Mouse (Mus musculus) embryonic facial prominence, embryonic 11.5 days (tissue): ENCODE results near the gene Ncapg2. TPM values are rescaled to one million over a fixed set of nuclear protein-coding genes. Genes with fewer than 3 reads are reported as not detected.

ENCODE experiments used
- ATAC-seq: fragments of 200-750 bp; cut with Nextera tagmentation; replicated peaks from 2 replicates; pipeline ENCODE4 v1.8.0; 2017; ENCODE audit warnings: low read depth; ENCODE audit not compliant: insufficient number of reproducible peaks, low FRiP score, low TSS enrichment
- DNase-seq: peaks from one replicate; pipeline ENCODE4 v3.0.0-alpha.2; 2015; ENCODE audit warnings: low spot score
- H3K27ac ChIP-seq: fragments of 300-500 bp; sonication (generic); replicated peaks from 2 replicates; pipeline ENCODE4 v1.5.1; 2014; ENCODE audit warnings: mild to moderate bottlenecking, low read depth, low read length, control low read depth
- H3K27me3 ChIP-seq: fragments of 300-500 bp; sonication (generic); 2 replicates; pipeline ENCODE4 v1.6.1; 2014; ENCODE audit warnings: mild to moderate bottlenecking, low read length, moderate library complexity, mixed read lengths; ENCODE audit not compliant: control insufficient read depth, insufficient read depth
- H3K36me3 ChIP-seq: fragments of 300-500 bp; sonication (generic); replicated peaks from 2 replicates; pipeline ENCODE4 v1.6.1; 2014; ENCODE audit warnings: low read depth, mild to moderate bottlenecking, low read length, moderate library complexity, mixed read lengths; ENCODE audit not compliant: control insufficient read depth, insufficient read depth
- H3K4me1 ChIP-seq: fragments of 300-500 bp; sonication (generic); 2 replicates; pipeline ENCODE4 v1.6.1; 2014; ENCODE audit warnings: low read length, mixed read lengths; ENCODE audit not compliant: control insufficient read depth, insufficient read depth
- H3K4me2 ChIP-seq: fragments of 300-500 bp; sonication (generic); 2 replicates; pipeline ENCODE4 v1.6.1; 2014; ENCODE audit warnings: low read depth, mild to moderate bottlenecking, control low read depth, low read length, moderate library complexity
- H3K4me3 ChIP-seq: fragments of 300-500 bp; sonication (generic); 2 replicates; pipeline ENCODE4 v1.5.1; 2014; ENCODE audit warnings: low read depth, low read length, control low read depth
- H3K9ac ChIP-seq: fragments of 300-500 bp; sonication (generic); replicated peaks from 2 replicates; pipeline ENCODE4 v1.6.1; 2014; ENCODE audit warnings: mild to moderate bottlenecking, control low read depth, low read length
- H3K9me3 ChIP-seq: fragments of 300-500 bp; sonication (generic); replicated peaks from 2 replicates; pipeline ENCODE4 v1.6.1; 2016; ENCODE audit warnings: mild to moderate bottlenecking, low read length, inconsistent platforms, mixed read lengths; ENCODE audit not compliant: control insufficient read depth
- WGBS: fragments of 180-500 bp; shearing (Covaris S2); extraction: QIAGEN DNeasy Blood & Tissue Kit; methylation state at CpG from one replicate; pipeline ENCODE4 v1.1.7; 2014; 5-methylcytosine and 5-hydroxymethylcytosine counted together
- polyA plus RNA-seq: library from polyadenylated mRNA; unstranded; fragments of >200 nt; fragmentation: Nextera tagmentation; extraction: Ambion mirVana; gene quantifications from 2 replicates; pipeline ENCODE4 v1.2.1, GENCODE M21; 2014

Gene Ncapg2
- polyA plus RNA-seq, 1 experiment from 2014 or later: 47.7 TPM

DNA sequence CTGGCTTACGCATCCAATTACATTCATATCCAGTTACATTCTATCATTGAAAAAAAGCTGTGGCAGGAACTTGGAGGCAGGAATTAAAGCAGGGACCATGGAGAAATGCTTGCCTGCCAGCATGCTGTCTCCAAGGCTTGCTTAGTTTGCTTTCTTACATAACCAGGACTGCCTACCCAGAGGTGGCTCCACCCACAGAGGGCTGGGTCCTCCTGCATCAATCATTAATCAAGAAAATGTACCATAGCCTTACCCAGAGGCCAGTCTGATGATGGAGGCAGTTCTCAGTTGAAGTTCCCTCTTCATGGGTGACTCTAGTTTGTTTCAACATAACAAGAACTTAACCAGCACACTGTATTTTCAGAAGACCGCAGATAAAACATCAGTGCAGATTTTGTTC is 44.3 kb downstream of the Ncapg2 start:
- ATAC-seq (no peak), DNase-seq (no peak)
- WGBS: 83% methylated on average over 2 of the region's 2 CpGs
- Histone ChIP-seq H3K9me3 (no peaks in the 10 kb centered on the region), H3K27me3 (no peaks in the 10 kb centered on the region), H3K36me3 (peaks cover 4% of the 10 kb centered on the region), H3K4me3 (no peak overlapping the region), H3K9ac (no peak overlapping the region), H3K4me1 (no peaks in the 10 kb centered on the region), H3K4me2 (no peak overlapping the region), H3K27ac (no peak overlapping the region)

DNA sequence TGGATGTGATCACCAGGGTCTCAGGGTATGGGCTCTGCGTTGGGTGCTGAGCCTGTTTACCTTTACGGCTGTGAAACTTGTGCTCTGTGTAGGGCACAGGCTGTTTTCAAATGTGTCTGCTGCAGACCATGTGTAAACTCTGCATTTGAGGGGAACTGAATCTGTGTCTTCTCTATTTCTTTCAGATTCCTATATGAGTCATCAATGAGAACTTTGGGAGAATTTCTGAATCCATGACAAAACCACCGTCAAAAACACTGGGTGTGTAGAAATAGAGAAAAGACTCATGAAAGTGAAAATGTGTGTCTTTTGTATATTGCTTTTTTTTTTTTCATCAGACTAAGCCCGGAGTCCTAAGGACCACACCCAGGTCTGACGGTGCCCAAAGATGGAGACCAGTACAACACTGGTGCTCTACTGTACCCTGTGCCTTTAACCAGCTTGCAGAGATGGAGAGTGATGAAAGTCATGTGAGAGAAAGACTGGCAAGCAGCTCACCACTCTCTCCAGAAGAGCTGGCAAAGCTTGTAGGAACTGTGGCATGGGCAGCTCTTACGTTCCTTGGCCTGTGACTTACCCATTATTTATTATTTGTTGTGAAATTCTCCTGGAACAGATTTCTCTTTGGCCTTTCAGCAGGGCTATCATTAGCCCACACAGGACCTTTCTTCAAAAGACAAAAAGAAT is 55.3 kb downstream of the Ncapg2 start:
- no peak overlapping the region for H3K4me3 ChIP-seq
- no peaks in the 10 kb centered on the region for H3K36me3 ChIP-seq
- no peak overlapping the region for H3K27ac ChIP-seq
- WGBS: 97% methylated on average over 6 of the region's 6 CpGs
- H3K27me3 ChIP-seq: no peaks in the 10 kb centered on the region
- H3K4me1 ChIP-seq: no peaks in the 10 kb centered on the region
- DNase-seq: no peak
- no peak overlapping the region for H3K4me2 ChIP-seq
- ATAC-seq: no peak
- no peak overlapping the region for H3K9ac ChIP-seq
- H3K9me3 ChIP-seq: no peaks in the 10 kb centered on the region

DNA sequence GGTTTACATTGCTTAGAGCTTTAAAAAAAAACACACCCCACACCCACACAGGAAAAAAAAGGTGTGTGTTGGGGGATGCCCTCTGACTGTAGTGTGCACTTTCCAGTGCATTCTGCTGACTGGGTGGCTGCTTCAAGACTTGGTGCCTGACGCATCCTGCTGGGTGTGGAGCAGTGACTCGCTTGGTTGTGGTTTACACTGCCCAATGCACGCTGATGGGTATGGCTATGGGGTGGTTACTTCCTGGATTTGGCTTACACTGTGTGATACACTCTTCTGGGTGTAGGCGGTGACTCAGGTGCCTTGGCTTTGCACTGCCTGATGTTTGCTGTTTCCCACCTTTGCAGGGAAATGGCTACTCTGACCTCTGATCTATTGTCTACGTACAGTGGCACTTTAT is 61.8 kb downstream of the Ncapg2 start:
- DNase-seq: no peak
- 96% methylated on average over 5 of the region's 5 CpGs for WGBS
- Histone ChIP-seq H3K4me2 (no peak overlapping the region), H3K9ac (no peak overlapping the region), H3K27ac (no peak overlapping the region), H3K27me3 (no peaks in the 10 kb centered on the region), H3K4me3 (no peak overlapping the region), H3K36me3 (no peaks in the 10 kb centered on the region), H3K9me3 (no peaks in the 10 kb centered on the region), H3K4me1 (no peaks in the 10 kb centered on the region)
- ATAC-seq: no peak

- no peak for ATAC-seq
- Histone ChIP-seq H3K4me2 (no peak overlapping the region), H3K4me3 (no peak overlapping the region), H3K9me3 (no peaks in the 10 kb centered on the region), H3K9ac (no peak overlapping the region), H3K4me1 (no peaks in the 10 kb centered on the region), H3K27ac (no peak overlapping the region), H3K36me3 (no peaks in the 10 kb centered on the region), H3K27me3 (no peaks in the 10 kb centered on the region)
- no peak for DNase-seq
- WGBS: 93% methylated on average over 1 of the region's 1 CpGs
These were observed 63.1 kb downstream of the Ncapg2 start for GRCm38 (mm10) chr12:116468348-116468747.

GRCm38 (mm10) chr12:116469096-116469495 is 63.9 kb downstream of the Ncapg2 start:
- H3K27me3 ChIP-seq: no peaks in the 10 kb centered on the region
- no peak for DNase-seq
- H3K4me3 ChIP-seq: no peak overlapping the region
- H3K4me1 ChIP-seq: no peaks in the 10 kb centered on the region
- ATAC-seq: no peak
- no peaks in the 10 kb centered on the region for H3K36me3 ChIP-seq
- no peak overlapping the region for H3K4me2 ChIP-seq
- no peak overlapping the region for H3K27ac ChIP-seq
- no peak overlapping the region for H3K9ac ChIP-seq
- no peaks in the 10 kb centered on the region for H3K9me3 ChIP-seq
- WGBS: 85% methylated on average over 3 of the region's 3 CpGs

DNA sequence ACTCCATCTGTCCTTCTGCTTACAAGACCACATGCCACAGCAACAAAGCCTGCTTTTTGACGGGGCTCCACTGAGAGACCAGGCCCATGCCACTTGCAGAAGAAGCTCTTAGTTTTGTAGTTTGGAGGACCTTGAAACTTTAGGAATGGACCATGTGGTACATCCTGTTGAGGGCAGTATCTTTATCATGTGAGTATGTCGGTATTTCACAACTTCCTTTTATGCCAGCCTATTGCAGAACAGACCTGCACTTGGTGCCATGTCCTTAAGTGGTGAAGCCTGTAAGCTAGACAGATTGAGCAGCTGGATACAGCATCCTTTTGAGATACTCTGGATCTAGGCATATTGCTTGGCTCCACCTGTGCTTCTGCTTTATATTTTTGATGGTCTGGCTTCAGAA is 68.1 kb downstream of the Ncapg2 start:
- Histone ChIP-seq H3K36me3 (no peaks in the 10 kb centered on the region), H3K4me2 (no peak overlapping the region), H3K9ac (no peak overlapping the region), H3K4me1 (no peaks in the 10 kb centered on the region), H3K9me3 (no peaks in the 10 kb centered on the region), H3K4me3 (no peak overlapping the region), H3K27me3 (no peaks in the 10 kb centered on the region), H3K27ac (no peak overlapping the region)
- DNase-seq (no peak), ATAC-seq (no peak)
- 85% methylated on average over 2 of the region's 2 CpGs for WGBS

GRCm38 (mm10) chr12:116473761-116474160 is 68.6 kb downstream of the Ncapg2 start:
- ATAC-seq: no peak
- DNase-seq: no peak

DNA sequence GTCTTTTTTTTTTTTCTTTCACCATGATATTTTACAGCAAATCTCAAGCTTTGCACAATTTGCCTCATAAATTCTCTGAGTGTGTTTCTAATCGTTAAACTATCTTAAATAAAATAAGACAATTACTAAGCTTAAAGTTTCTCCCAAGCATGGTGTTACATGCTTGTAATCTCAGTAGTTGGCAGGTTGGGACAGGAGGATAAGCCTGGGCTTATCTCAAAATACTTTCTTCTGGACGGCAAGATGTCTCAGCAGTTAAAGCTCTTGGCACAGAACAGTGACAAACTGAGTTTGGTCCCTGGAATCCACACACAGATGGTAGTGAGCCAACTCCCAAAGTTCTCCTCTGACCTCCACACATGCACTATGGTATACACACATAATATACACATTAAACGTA is 69.5 kb downstream of the Ncapg2 start:
- Histone ChIP-seq H3K4me3 (no peak overlapping the region), H3K4me2 (no peak overlapping the region), H3K36me3 (no peaks in the 10 kb centered on the region), H3K27ac (no peak overlapping the region), H3K27me3 (no peaks in the 10 kb centered on the region), H3K4me1 (no peaks in the 10 kb centered on the region), H3K9ac (no peak overlapping the region), H3K9me3 (no peaks in the 10 kb centered on the region)
- DNase-seq: no peak
- ATAC-seq: no peak
- WGBS: 79% methylated on average over 3 of the region's 3 CpGs

More at GRCm38 (mm10) chr12:116473761-116474160, 68.6 kb downstream of the Ncapg2 start:
- no peak overlapping the region for H3K9ac ChIP-seq
- no peaks in the 10 kb centered on the region for H3K9me3 ChIP-seq
- H3K27ac ChIP-seq: no peak overlapping the region
- H3K36me3 ChIP-seq: no peaks in the 10 kb centered on the region
- H3K4me3 ChIP-seq: no peak overlapping the region
- no peaks in the 10 kb centered on the region for H3K4me1 ChIP-seq
- no peaks in the 10 kb centered on the region for H3K27me3 ChIP-seq
- H3K4me2 ChIP-seq: no peak overlapping the region
